Mouse (Mus musculus) neutrophil, adult 65 days (primary cell): ENCODE results near the gene Agmat. TPM values are rescaled to one million over a fixed set of nuclear protein-coding genes. Genes with fewer than 3 reads are reported as not detected.

ENCODE experiments used
- total RNA-seq: library from RNA; stranded (reverse); gene quantifications from 2 replicates; pipeline ENCODE4 v1.2.4, GENCODE M21; 2023

Gene Agmat
- total RNA-seq, result not detected in 2 replicates

GRCm38 (mm10) chr4:141746578-141747346 is at the start of gene Agmat:
Gene Agmat (plus strand): TSS chr4:141746672.

GRCm38 (mm10) chr4:141722731-141723672 is 23.5 kb upstream of the Agmat start, which contains the start of gene Ddi2:
Gene Ddi2 (minus strand): TSS chr4:141723419.

GRCm38 (mm10) chr4:141790524-141790990 is 44.1 kb downstream of the Agmat start, which contains the start of gene Dnajc16:
Gene Dnajc16 (minus strand): TSS chr4:141790931.

GRCm38 (mm10) chr4:141793282-141794151 is 47.0 kb downstream of the Agmat start, which contains the start of gene Casp9:
Gene Casp9 (plus strand): TSS chr4:141793612.

Other genes with a start within 250 kb of the Agmat start
- 88.6 and 113 TPM in 2 replicates for gene Spen, start 208.1 kb upstream of the Agmat start, total RNA-seq
- gene Fblim1, start 140.6 kb upstream of the Agmat start, total RNA-seq, result not detected in 2 replicates
- gene Tmem82, start 128.0 kb upstream of the Agmat start, total RNA-seq, result not detected in 2 replicates
- gene Slc25a34, start 122.9 kb upstream of the Agmat start, total RNA-seq, result 0.22 TPM in 1 of 2 replicates, not detected in the other
- 60.3 and 80.1 TPM in 2 replicates for gene Plekhm2, start 81.8 kb upstream of the Agmat start, total RNA-seq
- gene Rsc1a1, start 61.1 kb upstream of the Agmat start, total RNA-seq, result 0.51 TPM in 1 of 2 replicates, not detected in the other
- gene Ddi2, start 23.3 kb upstream of the Agmat start, total RNA-seq, result 33.5 and 45.6 TPM in 2 replicates
- 2.8 and 3.2 TPM in 2 replicates for gene Dnajc16, start 44.3 kb downstream of the Agmat start, total RNA-seq
- 16.8 and 18.2 TPM in 2 replicates for gene Casp9, start 46.9 kb downstream of the Agmat start, total RNA-seq
- gene Cela2a, start 79.5 kb downstream of the Agmat start, total RNA-seq, result not detected in 2 replicates
- not detected in 2 replicates for gene Ctrc, start 99.7 kb downstream of the Agmat start, total RNA-seq
- 133 and 142 TPM in 2 replicates for gene Efhd2, start 128.2 kb downstream of the Agmat start, total RNA-seq